Mouse (Mus musculus) ZHBTc4 (cell line): ENCODE measurements around the gene Pptc7.

Experiments used
- DNase-seq: peaks from one replicate; pipeline ENCODE4 v3.0.0-alpha.2; 2011; ENCODE audit warnings: low read depth, low spot score

Gene Pptc7

DNA sequence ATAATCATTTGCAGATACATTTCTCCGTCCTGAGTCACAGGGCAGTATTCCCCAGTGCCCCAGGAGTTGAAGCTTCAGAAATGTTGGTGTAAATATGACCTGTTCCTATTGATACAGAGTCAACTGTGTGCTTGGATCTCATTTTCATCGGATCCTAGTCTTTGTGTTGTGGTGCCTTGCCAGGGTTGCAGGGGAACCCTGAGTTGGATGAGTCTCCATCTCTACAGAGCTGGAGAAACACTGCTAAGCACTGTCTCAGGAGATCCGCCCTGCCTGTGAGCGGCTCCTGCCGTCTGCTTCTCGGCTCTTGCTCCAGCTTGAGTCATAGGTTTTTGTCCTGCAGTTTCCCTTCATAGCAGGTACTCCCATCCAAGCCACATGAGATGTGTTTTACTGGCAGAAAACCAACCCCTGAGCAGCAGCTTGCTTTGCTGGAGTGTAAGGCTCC lies 15.9 kb downstream of the Pptc7 start:
- DNase-seq = no peak

DNA sequence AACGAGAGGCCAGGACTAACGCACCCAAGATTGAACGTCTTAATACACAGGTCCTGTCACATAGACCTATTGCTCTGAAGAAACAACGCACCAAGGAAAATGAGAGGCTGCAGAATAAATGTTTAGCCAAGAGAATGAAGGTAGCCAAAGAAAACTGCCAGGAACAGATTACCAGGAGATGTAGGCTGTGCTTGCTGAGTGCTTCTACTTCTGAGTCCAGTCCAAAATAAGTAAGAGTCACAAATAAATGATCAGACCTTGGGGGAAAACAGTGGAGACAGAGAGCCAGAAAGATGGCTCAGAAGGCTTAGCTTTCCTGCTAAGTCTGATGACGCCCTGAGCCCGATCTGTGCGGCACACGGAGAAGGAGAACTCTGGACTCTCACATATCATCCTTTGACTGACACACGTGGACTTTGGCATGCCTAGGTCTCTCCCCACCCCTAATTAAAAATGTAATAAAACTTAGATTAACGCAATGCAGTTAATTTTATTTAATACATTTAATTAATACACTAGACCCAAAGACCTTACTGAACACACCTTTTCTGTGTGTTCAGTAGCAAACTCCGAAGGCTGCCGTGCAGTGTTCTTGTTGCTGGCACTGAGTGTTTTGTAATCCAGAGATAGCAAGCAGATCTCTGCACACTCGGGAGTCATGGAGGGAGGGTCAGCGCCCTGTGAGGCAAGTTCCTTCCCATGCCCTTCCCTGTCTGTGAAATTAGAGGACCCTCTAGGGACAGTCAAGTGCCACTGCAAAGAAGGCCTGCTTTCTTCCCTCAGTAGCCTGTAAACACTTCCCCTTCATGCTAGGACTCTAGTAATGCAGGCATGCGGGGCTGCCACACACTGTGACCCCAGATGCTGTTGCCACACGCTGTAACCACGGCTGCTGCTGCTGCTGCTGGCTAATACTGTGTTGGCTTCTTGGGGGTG lies 18.9 kb downstream of the Pptc7 start:
- DNase-seq = no peak

DNA sequence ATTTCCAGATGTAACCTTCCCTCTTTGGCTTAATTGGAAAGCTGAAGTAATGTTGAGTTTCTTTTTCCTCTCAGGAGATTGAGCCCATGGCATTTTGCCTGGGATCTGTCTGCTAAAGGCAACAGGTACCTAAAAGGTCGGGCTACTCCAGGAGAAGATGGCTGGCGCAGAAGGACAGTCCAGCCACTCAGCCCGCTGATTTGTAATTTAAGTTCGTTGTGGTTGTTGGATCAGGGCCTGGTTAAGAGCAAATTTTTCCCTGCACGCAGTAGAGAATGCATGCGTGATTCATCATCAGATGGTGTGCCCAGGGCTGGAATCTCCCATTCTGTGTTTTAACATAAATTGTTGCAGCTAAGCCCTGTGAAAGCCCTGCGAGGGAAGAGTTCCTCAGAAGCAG lies 19.8 kb downstream of the Pptc7 start:
- DNase-seq = no peak

DNA sequence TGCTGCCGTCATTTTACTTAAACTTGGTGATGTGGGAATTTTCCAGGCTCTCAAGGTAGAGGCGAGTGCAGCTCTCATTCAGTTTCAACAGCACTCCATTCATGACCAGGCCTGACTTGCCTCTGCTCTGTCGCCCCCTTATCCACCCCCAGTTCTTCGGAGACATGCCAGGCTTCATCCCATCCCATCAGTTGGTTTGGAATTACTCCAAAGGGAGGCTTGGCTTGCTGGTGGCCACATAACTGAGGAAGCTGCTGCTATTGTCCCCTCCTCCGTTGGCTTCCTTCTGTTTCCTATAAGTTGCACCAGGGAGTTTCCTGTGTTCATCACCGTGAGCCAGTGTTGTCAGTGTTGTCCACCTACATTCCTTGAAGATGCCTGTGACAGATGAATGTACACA lies 20.4 kb downstream of the Pptc7 start:
- no peak for DNase-seq

DNA sequence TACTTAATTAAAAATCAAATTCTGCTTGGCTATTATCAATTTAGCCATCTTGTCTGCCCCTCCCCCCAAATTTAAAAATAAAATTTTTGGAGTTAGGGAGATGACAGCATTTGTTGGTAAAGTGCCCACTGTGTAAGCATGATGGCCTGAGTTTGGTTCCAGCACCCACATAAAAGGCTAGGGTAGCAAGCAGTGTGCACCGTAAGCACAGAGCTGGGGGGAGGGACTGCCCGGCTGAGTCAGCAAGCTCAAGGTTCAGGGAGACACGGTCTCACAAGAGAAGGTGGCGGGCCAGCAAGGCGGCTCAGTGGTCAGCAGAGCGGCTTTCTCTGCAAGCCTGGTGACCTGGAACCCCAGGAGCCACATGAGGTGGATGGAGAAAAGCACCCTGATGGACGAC lies 21.3 kb downstream of the Pptc7 start:
- no peak for DNase-seq

DNA sequence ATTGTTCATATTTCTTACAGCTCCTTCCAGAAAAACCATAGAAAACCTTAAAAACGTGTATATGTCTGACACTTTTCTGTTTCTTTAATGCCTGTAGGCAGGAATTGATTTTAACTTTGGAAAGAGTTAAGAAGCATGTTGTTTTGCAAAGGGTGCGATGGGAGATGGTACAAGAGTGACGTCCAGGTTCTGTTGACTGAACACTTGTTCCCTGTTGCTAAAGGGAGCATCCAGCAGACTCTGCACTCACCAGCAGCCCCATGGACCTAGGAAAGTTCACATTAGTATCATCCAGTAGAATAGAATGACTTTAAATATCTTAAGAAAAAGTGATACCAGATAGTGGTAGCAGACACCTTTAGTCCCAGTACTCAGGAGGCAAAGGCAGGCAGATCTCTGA lies 22.4 kb downstream of the Pptc7 start:
- DNase-seq = no peak

DNA sequence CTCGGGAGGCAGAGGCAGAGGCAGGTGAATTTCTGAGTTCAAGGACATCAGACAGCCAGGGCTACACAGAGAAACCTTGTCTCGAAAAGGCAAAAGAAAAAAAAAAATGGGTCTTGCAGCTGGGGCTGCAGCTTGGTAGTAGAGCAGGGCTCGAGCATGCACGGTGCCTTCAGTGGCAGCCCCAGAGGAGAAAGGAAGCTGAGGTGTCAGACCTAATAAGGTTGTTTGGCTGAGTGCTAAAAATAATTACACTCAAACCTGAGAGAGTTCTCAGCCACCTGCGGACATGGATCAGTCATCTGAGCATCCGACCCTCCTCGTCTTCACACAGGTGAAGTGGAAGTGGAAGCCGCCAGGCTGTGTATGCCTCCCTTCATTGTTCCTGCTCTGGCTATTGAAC lies 26.5 kb downstream of the Pptc7 start:
- no peak for DNase-seq

DNA sequence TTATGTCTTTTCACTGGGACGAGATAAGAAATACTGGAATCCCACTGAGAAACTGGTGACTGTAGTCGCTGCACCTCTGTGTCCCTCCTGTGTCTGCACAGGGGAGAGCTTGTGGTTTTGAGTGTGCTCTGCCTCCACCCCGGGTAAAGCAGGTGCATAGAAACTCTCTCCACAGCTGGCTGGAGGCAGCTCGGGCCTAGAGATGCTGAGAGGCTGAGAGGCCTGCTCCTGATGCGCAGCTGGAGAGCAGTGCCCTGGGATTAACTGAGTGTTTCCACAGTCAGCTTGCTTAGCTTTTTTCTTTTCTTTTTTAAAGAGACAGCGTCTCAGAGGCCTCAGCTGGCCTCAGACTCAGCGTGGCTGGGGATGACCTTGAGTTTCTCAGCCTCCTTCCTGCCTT lies 27.5 kb downstream of the Pptc7 start:
- DNase-seq = no peak

DNA sequence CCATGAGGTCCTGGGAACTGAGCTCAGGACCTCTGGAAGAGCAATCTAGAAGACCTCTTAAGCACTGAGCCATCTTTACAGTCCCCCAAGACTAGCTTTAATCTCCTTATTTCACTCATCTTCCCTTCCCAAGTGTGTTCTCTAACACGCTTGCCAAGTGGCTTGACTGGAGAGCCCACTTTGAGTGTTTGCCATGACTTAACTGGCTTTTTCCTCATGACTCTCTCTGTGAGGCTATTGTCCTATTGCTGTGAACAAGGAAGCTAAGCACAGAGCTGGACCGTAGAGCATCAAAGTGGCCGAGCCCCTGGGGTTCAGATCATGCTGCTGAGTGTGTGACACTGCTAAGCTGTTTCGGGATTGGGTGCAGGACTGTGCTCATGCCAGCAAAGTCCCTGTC lies 28.2 kb downstream of the Pptc7 start:
- no peak for DNase-seq

DNA sequence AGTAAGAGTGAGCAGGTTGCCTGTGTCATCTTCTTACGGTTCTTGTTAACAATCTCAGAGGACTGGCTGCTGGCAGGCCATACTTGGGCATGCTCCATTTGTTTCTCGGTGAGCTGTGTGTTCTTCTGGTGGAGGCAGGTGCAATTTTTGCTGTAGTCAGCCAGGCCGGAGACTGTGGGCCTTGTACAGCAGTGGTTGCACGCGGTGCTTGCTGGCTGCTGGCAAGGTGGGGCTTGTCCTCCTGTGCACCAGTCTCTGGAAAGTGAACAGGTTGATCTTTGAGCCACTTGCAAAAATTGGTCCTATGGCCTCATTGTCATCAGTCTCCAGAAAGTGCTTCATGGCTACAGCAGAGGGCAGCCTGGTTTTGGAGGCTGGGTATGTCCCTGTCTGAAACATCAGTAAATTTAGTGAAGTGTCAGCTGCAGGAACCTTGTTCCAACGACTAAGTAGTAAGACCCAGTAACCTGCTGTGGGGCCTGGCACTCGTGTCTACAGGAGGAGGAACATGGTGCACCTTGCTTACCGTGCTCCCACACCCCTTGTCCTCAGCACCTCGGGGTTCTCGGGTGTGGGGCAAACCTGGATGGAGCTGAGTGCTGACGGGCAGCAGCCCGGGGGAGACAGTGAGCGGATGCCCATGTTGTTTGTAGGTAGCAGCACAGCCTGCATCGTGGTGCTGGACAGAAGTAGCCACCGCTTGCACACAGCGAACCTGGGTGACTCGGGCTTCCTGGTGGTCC lies 28.9 kb downstream of the Pptc7 start:
- no peak for DNase-seq

DNA sequence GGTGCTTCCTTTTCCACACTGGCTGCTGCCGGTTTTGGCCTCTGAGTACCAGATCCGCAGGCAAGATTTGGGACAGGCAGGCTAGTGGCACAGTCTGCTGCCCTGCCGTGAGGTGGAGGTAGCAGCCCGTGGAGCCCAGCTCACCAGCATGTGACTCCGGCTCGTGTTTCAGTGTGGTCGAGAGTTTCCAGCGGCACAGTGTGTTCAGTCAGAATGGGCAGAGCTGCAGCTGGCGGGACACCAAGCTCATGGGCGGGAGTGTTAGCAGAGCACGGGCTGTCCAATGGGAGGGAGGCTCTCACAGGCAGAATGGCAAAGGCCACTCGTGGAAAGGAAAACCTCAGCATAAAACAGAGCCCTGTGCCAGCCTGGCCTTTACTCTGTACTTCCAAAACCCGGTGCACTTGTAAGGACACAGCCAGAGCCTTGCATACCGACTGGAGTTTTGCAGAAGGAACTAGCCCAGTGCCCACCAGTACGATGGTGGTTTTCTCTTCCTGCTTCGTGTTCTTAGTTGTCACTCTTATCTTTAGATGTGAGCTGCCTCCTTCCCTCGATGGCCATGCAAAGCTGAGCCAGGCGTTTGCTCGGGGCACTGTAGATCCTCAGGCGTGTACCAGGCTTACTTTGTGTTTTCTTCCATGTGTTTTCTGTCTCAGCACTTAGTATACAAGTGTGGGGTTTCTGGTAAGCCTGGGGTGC lies 31.0 kb downstream of the Pptc7 start:
- peak; percentile 51 for DNase-seq

DNA sequence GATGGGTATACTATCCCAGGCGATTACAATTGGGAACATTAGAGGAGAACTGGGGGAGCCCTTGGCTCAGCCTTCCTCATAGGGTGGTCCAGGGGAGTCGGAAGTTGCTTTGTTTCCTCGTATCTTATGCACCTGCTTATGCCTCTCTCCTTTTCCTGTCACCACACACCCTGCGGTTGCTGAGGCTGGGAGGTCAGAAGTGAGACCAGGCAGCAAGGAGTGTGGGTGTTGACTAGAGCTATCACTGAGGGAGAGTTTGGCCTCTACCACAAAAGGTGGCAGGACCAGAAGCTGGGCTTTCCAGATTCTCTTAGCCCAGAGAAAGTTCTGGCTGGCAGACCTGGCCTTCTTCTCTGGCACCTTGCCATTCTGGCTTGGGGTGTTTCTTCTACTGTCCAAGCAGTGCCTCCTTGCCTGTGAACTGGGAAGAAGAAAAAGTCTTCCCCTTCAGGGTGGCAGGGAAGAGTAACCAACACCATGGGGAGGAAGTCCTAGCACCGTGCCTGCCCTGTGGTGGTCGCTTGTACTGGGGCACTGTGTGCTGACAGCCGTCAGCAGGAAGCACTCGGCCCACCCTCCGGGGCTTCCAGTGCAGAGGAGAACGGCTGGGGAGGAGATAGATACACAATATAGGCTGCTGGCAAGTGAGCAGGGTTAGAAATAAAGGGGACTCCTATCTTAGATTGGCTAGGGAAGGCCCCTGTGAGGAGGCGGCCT lies 33.3 kb downstream of the Pptc7 start:
- DNase-seq = no peak

DNA sequence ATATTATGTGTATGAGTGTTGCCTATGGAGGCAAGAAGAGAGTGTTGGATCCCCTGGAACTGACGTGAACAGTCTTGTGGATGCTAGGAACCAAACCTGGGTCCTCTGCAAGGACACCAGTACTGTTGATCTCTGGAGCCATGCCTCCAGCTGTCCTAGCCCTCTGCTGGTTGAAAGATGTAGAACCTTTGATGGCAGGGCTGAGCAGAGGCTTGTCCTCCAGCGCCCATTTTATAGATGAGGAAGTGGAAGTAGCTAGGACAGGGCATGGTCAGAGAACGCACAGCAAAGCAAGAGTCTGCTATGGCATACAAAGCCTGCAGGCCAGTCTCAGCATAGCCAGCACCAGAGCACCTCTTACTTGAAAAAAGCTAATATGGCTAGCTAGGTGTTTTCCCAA lies 33.9 kb downstream of the Pptc7 start:
- peak; percentile 78 for DNase-seq

DNA sequence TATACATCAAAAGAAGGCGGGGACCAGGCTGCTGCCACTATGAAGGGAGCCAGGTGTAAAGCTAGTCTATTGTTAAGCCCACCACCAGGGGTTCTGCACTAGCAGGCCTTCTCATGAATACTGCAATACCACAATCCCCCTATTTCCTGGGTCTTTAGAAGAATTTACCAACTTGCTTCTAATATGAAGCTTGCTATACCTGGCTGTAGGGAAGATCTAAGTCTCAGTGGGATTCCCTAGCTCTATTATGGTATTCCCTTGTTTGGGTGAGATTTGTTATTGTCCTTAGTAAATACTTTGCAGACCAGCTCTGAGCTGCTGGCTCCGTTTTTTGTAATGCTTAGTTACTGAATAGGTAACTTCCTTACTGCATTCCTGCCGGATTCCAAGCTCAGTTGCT lies 34.8 kb downstream of the Pptc7 start:
- DNase-seq = peak; percentile 71

DNA sequence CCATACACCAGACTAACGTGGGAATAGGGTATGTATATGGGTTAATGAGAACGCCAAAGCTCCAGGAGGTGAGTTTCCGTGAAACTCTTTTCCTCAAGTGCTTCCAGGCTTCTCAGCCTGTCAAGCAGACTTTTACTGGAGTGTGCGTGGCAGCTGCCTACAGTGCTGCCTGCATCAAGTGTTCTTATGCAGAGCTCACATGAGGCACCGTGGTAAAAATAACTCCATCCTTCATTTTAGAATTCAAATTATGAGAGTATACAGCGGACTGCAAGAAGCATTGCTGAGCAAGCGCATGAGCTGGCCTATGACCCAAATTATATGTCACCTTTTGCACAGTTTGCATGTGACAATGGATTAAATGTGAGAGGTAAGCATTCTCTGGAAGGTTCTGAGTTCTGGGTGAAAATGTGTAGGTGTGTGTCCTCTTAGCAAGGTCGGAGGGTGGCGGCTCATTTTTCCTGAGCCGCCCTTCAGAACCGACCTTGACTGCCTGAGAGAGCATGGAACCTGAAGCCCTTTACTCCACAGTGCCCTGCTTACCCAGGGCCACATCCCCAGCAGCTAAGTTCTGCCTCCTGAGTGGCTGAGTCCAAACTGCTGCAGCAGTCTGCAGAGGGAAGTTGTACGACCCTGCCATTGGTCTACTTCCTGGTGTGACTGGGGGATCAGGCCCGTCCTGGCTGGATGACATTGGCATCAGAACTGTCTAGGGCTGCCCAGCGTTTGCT lies 35.5 kb downstream of the Pptc7 start:
- peak; percentile 38 for DNase-seq

DNA sequence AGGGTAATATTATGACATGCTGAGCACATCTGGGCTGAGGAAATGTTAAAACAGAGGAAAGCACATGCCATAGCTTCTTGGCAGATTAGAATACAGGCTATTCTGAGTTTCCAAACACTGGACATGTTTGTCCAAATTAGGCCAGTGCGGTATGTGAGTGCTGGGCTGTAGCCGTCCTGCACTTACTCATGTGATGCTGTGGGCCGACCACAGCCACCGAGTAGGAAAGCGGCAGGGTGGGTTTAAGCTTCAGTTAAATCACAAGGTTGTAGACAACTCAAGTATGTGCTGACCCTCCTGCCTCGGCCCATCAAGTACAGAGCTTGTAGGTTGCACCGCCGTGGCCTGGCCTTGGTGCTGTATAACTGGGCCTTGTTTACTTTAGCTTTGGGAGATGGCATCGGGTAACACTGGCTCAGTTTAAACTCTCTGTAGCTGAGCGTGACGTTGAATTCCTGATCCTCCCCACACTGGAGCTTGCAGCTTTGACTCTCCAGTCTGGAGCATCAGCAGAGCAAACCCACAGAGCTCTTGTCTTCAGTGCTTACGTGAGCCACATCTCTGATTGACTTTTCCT lies 36.1 kb downstream of the Pptc7 start:
- DNase-seq = no peak

DNA sequence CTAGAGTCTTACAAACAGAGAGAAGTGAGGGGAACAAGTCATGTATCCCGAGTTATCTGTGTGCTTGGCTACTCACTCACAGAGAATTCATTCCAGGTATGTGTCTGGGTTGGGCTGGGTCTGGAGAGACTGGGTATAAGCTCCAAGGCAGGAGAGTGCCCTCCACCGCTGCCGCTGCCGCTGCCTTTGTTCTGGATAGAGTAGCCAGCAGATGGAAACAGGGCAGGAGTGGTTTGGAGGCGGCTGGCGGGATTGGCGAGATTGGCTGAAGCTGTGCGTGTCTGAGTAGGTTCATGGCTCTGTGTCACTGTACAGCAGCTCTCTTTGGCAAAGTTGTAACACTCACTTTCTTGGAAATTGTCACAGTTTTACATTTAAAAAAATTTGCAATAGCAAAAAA lies 39.4 kb downstream of the Pptc7 start:
- peak; percentile 59 for DNase-seq

DNA sequence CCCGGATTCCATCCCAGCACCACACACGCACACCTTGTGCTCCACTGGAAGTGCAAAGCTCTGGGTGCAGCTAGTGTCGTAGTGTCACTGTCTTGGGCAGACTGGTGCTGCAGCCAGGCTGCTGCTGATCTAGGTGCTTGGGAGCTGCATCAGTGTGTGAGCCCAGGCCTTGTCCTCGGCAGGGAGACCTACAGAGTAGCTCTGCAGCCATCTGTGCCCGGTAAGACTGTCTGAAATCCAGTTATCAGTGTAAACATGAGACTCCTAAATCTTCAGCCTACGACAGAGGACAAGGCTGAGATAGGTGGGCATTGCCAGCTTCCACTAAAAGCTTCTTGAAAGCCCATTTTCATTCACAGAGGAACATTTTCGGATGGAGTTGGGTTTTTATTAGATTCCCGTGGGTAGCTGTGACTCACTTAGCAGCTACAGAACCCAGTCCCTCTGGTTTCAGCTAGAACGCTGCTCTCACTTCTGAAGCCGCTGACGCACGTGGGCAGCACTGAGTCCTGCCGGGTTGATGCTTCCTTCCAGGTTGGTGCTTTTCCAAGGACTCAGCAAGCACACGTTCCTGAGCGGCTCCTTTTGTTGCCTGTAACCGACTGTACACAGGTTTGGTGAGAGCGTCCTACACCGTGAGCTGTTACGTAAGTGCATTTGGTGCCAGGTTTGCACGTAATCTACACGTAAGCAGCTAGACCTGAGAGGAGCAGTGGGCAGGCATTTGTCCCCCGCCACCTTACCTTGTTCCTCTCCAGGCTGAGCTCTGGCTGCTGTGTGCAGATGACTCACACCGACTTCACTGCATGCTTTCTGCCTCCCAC lies 40.7 kb downstream of the Pptc7 start:
- DNase-seq = peak; percentile 36

DNA sequence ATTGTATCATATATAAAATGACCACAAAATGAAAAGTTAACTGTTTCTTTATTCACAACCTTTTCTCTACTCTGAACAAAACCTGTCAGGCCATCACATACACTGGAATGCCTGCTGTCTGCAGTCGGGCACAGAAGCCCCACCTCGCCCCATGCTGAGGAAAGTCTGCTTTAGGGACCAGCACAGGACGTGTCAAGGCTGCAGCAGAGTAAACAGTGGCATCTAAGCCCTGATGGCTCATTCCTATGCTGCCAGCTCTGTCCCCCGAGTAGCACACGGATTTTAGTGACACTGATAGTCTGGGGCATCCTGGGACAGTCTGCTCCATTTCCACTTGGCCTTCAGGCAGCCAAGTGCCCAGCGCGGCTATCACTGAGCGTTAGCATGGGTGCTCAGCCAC lies 41.3 kb downstream of the Pptc7 start:
- DNase-seq = no peak

DNA sequence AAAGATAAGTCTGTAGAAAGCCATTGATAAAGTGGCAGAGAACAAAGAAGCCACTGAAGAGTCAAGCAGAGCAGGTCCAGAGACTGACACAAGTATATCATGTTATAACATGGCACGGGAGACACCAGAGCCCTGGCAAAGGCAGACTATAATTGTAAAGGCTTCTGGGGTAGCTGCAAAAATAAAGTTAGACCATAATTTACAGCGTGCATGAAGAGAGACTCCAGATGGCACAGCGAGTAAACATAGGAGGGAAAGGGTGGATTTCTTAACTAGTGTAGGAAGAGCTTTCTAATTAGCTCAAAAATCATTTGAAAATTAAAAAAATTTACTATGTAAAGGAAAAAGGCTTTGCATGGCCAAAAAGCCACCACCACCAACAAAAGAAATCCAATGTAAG lies 43.1 kb downstream of the Pptc7 start:
- DNase-seq = no peak
